Mouse (Mus musculus) intestine, embryonic 15.5 days (tissue): Measurements from ENCODE around the gene Rmi2. TPM values are rescaled to one million over a fixed set of nuclear protein-coding genes. Genes with fewer than 3 reads are reported as not detected.
"Not testable (repeated sequence)": the region's sequence is repeated elsewhere in the genome, so short reads cannot be mapped to it uniquely, and the experiment has no call there.

Experiments used
- ATAC-seq: fragments of 200-750 bp; cut with Nextera tagmentation; 2 replicates; pipeline ENCODE4 v1.8.0; 2017; ENCODE audit warnings: moderate TSS enrichment, moderate library complexity
- H3K27ac ChIP-seq: fragments of 300-500 bp; sonication (generic); 2 replicates; pipeline ENCODE4 v1.5.1; 2015; ENCODE audit warnings: mild to moderate bottlenecking, inconsistent platforms
- H3K27me3 ChIP-seq: fragments of 300-500 bp; sonication (generic); replicated peaks from 2 replicates; pipeline ENCODE4 v1.6.1; 2015; ENCODE audit warnings: inconsistent platforms
- H3K36me3 ChIP-seq: fragments of 300-500 bp; sonication (generic); 2 replicates; pipeline ENCODE4 v1.6.1; 2015; ENCODE audit warnings: inconsistent platforms
- H3K4me1 ChIP-seq: fragments of 300-500 bp; sonication (generic); replicated peaks from 2 replicates; pipeline ENCODE4 v1.6.1; 2015; ENCODE audit warnings: inconsistent platforms
- H3K4me2 ChIP-seq: fragments of 300-500 bp; sonication (generic); replicated peaks from 2 replicates; pipeline ENCODE4 v1.6.1; 2015; ENCODE audit warnings: mild to moderate bottlenecking, inconsistent platforms
- H3K4me3 ChIP-seq: fragments of 300-500 bp; sonication (generic); replicated peaks from 2 replicates; pipeline ENCODE4 v1.5.1; 2015; ENCODE audit warnings: inconsistent platforms
- H3K9ac ChIP-seq: fragments of 300-500 bp; sonication (generic); 2 replicates; pipeline ENCODE4 v1.6.1; 2015; ENCODE audit warnings: inconsistent platforms
- H3K9me3 ChIP-seq: fragments of 300-500 bp; sonication (generic); 2 replicates; pipeline ENCODE4 v1.6.1; 2016; ENCODE audit warnings: inconsistent platforms
- WGBS: fragments of 180-500 bp; shearing (Covaris S2); methylation state at CpG from one replicate; pipeline ENCODE4 v1.1.7; 2015; 5-methylcytosine and 5-hydroxymethylcytosine counted together
- polyA plus RNA-seq: library from polyadenylated mRNA; unstranded; fragments of >200 nt; fragmentation: Nextera tagmentation; extraction: Ambion mirVana; gene quantifications from 2 replicates; pipeline ENCODE4 v1.2.1, GENCODE M21; 2015

The Rmi2 gene
- 2.8 and 4.1 TPM in 2 replicates for polyA plus RNA-seq

DNA sequence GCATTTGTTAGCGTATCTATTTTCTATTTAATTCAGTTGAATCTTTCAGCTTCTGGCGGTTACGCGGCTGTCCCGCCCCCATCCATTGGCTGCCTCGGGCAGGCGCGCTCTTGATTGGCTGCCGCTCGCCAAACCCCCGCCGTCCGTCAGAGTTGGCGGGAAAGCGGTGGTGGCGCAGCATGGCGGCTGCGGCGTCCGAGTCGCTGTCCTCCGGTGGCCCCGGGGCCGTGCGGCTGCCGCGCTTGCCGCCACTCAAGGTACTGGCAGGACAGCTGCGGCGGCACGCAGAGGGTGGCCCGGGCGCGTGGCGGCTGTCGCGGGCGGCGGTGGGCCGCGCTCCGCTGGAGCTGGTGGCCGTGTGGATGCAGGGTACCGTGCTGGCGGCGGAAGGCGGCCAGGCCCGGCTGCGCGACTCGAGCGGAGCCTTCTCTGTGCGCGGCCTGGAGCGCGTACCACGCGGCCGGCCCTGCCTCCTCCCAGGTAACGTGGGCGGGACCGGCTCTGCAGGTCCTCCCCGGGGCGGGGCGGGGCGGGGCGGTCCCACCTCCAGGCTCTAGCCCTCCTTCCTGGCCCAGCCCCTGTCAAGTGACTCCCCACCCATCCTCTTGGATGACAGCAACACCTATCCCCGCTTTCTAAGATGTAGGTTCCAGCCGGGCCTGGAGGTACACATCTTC is at the start of gene Rmi2:
TSS of gene Rmi2 (plus strand) at position 149 of the 677 bp plus-strand sequence.
- no peaks in the 10 kb centered on the region for H3K36me3 ChIP-seq
- H3K27ac ChIP-seq, result peak within 1 kb of the TSS; percentile 90
- WGBS, result under 1% methylated on average over 65 of the region's 69 CpGs
- no peaks in the 10 kb centered on the region for H3K27me3 ChIP-seq
- H3K4me2 ChIP-seq, result peak within 1 kb of the TSS; percentile 90
- H3K9me3 ChIP-seq, result no peaks in the 10 kb centered on the region
- peak; percentile 95 for ATAC-seq
- peak within 1 kb of the TSS; percentile 71 for H3K4me3 ChIP-seq
- H3K4me1 ChIP-seq, result peaks cover 19% of the 10 kb centered on the region
- H3K9ac ChIP-seq, result peak within 1 kb of the TSS; percentile 76

DNA sequence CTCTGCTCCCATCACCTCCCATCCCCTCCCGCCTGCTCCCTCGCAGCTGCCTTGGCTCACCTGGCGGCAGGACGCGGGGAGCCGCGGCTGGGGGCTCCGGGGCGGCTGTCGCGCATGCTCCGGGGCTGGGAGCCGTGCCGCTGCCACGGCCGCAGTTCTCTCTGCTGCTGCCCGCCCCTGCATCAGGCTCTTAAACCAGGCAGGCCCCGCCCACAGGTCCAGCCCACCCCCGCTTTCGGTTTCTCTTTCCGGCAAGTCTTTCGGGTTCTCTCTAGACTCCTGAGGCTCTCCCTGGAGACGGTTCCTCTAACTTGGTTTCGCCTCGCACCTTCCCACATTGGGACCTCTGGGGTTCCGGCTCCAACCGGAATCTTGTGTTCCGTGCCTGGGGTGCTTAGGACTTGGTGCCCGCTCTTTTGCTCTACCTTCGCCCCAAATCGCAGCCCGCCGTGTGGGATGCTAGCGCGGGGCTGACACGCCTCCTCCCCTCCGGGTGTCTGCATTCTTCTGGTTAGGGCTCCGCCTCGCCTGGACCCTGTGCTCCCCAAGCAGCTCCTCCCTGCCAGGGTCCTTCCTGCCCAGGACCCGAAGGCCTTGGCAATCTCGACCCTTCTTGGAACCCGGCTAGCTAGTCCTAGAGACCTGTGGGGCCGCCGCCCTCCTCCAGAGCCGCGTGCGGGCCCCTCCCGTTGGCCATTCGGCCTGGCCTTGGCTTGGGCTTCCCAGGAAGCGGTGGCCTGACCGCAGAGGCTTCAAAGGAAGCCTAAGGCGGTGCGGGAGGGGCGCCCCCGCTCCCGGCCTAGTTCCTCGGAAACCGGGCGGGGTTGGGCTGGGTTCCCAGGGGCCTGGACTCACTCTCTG is 49.3 kb upstream of the Rmi2 start, which contains the start of gene Socs1:
TSS of gene Socs1 (minus strand) at position 166 of the 861 bp plus-strand sequence.
- under 1% methylated on average over 58 of the region's 59 CpGs for WGBS
- H3K9me3 ChIP-seq, result no peaks in the 10 kb centered on the region
- no peaks in the 10 kb centered on the region for H3K36me3 ChIP-seq
- H3K4me1 ChIP-seq, result peaks cover 39% of the 10 kb centered on the region
- peak within 1 kb of the TSS; percentile 91 for H3K4me2 ChIP-seq
- ATAC-seq, result peak; percentile 91
- peak within 1 kb of the TSS; percentile 71 for H3K9ac ChIP-seq
- no peaks in the 10 kb centered on the region for H3K27me3 ChIP-seq
- H3K4me3 ChIP-seq, result peak within 1 kb of the TSS; percentile 83
- H3K27ac ChIP-seq, result peak within 1 kb of the TSS; percentile 99

DNA sequence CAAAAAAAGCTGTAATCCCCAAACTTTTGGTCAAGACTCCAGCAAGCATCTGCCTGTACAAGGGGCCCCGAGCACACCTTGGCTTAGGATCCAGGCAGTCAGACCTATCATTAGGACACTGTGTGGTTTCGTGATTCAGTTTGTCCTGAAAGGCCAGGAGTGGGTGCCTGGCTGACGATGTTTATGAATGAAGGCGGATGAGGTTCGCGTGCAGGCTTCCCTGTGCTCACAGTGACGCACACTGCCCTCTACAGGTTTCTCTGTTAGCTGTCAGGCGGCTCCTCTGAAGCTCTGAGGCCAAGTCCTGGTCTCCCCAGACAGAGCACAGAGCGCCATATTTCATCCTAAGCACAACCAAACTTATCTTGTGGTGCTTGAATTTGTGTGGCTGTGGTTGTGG is 48.6 kb upstream of the Rmi2 start:
- H3K9me3 ChIP-seq, result no peaks in the 10 kb centered on the region
- peaks cover 34% of the 10 kb centered on the region for H3K4me1 ChIP-seq
- peak overlapping the region; percentile 83 for H3K4me3 ChIP-seq
- peak overlapping the region; percentile 91 for H3K4me2 ChIP-seq
- H3K27ac ChIP-seq, result peak overlapping the region; percentile 99
- H3K9ac ChIP-seq, result peak overlapping the region; percentile 71
- no peaks in the 10 kb centered on the region for H3K36me3 ChIP-seq
- WGBS, result under 1% methylated on average over 9 of the region's 9 CpGs
- peak; percentile 46 for ATAC-seq
- no peaks in the 10 kb centered on the region for H3K27me3 ChIP-seq

DNA sequence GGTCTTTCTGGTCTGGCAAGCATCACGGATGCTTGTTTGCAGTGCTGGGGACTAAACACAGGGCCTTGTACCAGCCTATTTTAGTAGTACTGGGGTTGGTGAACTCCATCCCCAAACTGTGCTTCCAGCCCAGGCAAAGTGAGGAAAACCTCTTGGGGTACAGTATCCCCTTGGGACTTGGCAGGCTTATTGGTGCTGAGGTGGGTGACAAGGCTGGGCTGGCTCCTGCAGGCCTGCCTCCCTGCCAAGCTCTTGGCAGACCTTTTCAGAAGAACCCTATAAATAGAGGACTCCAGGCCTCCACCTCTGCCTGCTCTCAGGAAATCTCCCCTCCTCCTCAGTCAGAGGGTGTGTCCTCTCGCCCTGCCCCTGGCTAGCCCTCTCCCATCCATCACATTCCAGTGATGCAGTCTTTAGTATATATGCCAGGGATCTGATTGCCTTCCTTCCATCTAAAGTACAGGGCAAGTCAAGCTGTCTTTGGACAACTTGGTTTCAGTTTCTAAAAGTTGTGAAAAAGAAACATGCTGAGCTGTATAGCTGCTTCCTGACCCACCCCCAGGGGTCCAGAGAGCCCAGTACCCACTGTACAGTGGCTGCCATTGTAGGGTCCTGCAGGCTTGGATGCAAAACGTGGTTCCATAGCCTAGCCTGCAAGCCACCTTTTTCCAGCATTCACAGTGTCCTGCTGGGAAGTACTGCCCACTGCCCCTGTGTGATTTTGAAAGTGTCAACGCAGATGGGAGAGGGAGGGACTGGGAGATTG is 47.9 kb upstream of the Rmi2 start:
- no peaks in the 10 kb centered on the region for H3K36me3 ChIP-seq
- H3K9ac ChIP-seq, result no peak overlapping the region; the same call in 1 of the 2 replicates
- H3K4me2 ChIP-seq, result peak overlapping the region; percentile 91
- ATAC-seq, result no peak
- peaks cover 28% of the 10 kb centered on the region for H3K4me1 ChIP-seq
- no peak overlapping the region for H3K4me3 ChIP-seq
- no peaks in the 10 kb centered on the region for H3K9me3 ChIP-seq
- 59% methylated on average over 4 of the region's 4 CpGs for WGBS
- H3K27me3 ChIP-seq, result no peaks in the 10 kb centered on the region
- peak overlapping the region; percentile 99; the same call in 1 of the 2 replicates for H3K27ac ChIP-seq

DNA sequence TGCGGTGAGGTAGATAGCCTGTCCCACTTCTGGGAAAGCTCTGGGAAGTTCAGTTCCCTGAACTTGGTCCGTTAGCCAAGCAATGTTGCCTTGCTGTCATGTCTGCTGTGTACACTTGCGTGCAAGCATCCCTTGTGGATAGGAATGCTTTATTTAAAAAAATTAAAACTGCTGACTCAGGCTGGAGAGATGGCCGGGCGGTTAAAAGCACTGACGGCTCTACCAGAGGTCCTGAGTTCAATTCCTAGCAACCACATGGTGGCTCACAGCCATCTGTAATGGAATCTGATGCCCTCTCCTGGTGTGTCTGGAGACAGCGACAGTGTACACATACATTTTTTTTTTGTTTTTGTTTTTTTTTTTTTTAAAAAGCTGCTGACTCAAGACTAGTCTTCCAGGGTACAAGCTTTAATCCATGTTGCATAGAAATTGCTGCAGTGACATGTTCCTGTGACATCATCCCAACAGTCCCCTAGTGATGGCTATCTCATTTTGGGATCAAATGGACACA is 47.3 kb upstream of the Rmi2 start:
- Histone ChIP-seq H3K4me2 (no peak overlapping the region), H3K4me1 (peaks cover 24% of the 10 kb centered on the region)

DNA sequence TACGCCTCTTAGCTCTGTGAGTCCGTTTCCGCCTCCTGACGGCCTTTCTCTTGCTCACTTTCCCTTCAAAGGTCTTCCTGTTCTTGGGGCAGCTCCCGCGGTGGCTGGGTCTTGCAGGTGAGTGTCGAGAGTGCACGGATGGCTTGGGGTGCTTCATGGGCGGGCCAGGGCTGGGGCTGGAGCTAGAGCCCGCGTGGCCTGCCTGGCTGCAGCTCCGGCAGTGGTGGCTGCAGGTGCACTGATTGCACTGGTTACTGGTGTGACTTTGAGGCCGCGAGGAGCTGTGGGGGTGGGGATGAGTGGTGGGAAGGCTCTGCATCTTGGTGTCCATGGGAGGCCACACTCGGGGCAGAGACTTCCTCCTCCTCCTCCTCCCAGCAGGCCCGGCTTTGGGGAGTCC is 46.6 kb upstream of the Rmi2 start, which contains the start of gene Tnp2:
TSS of gene Tnp2 (minus strand) at position 390 of the 400 bp plus-strand sequence.
- no peaks in the 10 kb centered on the region for H3K27me3 ChIP-seq
- H3K4me2 ChIP-seq, result no peak within 1 kb of the TSS
- no peak within 1 kb of the TSS for H3K9ac ChIP-seq
- 56% methylated on average over 16 of the region's 16 CpGs for WGBS
- H3K36me3 ChIP-seq, result no peaks in the 10 kb centered on the region
- no peak for ATAC-seq
- H3K9me3 ChIP-seq, result no peaks in the 10 kb centered on the region
- H3K27ac ChIP-seq, result no peak within 1 kb of the TSS
- H3K4me1 ChIP-seq, result peaks cover 17% of the 10 kb centered on the region; the same call in 1 of the 2 replicates
- H3K4me3 ChIP-seq, result no peak within 1 kb of the TSS

More for the DNA sequence above, 47.3 kb upstream of the Rmi2 start:
- Histone ChIP-seq H3K4me3 (no peak overlapping the region), H3K36me3 (no peaks in the 10 kb centered on the region), H3K27ac (no peak overlapping the region), H3K9ac (no peak overlapping the region), H3K27me3 (no peaks in the 10 kb centered on the region), H3K9me3 (no peaks in the 10 kb centered on the region)
- WGBS, result 83% methylated on average over 7 of the region's 7 CpGs
- ATAC-seq, result no peak

DNA sequence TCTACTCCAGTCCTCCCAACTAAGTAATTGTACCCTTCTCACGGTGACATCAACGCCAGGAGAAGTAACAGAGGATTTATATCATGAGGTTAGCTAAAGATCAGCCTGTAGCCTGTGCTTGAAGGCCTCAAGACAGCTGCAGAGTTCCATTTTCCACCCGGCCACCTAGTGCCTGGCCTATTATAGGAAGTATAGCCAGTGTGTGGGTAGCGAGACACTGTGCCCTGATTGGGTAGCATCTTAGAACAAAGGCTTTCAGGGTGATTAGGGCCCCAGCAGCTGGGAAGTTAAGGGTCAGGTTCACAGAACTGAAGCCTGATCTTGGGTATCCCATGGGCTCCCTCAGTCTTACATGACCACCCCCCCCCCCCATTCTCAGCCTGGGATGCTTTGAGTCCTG is 46.0 kb upstream of the Rmi2 start:
- no peak for ATAC-seq
- Histone ChIP-seq H3K9me3 (no peaks in the 10 kb centered on the region), H3K9ac (no peak overlapping the region), H3K27ac (no peak overlapping the region), H3K27me3 (no peaks in the 10 kb centered on the region), H3K4me2 (no peak overlapping the region), H3K4me3 (no peak overlapping the region), H3K36me3 (no peaks in the 10 kb centered on the region), H3K4me1 (peaks cover 12% of the 10 kb centered on the region; the same call in 1 of the 2 replicates)
- 80% methylated on average over 4 of the region's 4 CpGs for WGBS

DNA sequence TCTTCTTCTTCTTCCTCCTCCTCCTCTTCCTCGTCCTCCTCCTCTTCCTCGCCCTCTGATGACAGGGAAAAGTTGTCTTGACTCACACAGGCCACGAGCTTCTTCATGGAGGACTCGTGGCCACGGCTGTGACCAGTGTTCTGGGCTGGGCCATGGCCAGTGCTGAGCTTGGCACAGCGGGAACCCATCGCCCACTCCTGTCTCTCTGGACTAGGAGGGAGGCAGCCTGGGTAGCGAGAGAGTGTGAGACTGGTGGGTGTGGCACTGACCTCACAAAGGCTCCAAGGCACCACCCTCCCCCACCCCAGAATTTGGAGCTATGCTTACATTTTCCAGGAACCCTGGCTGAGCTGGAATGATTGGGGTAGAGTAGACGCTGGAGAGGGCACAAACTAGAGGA is 44.2 kb upstream of the Rmi2 start, which contains the start of gene Prm3:
TSS of gene Prm3 (minus strand) at position 213 of the 400 bp plus-strand sequence.
- H3K4me2 ChIP-seq, result no peak within 1 kb of the TSS
- 72% methylated on average over 9 of the region's 9 CpGs for WGBS
- no peaks in the 10 kb centered on the region for H3K36me3 ChIP-seq
- H3K27ac ChIP-seq, result no peak within 1 kb of the TSS
- H3K4me3 ChIP-seq, result no peak within 1 kb of the TSS
- ATAC-seq, result no peak
- no peak within 1 kb of the TSS for H3K9ac ChIP-seq
- H3K4me1 ChIP-seq, result peaks cover 5% of the 10 kb centered on the region; the same call in 1 of the 2 replicates
- H3K27me3 ChIP-seq, result peaks cover 1% of the 10 kb centered on the region; the same call in 1 of the 2 replicates
- no peaks in the 10 kb centered on the region for H3K9me3 ChIP-seq

DNA sequence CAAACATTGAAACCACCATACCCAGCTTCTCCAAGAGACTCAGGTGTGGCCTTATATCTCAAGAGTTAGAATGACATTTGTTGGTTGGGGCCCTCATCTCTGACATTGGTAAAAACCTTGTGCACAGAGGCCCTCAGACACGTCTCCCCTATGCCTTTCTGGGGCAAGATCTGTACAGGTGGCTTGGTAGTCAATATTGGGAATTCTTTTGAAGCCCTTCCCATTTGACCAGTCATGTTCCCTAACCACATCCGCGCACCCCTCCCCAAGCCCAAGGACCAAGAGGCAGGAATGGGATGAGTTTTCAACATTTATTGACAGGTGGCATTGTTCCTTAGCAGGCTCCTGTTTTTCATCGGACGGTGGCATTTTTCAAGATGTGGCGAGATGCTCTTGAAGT is 38.8 kb upstream of the Rmi2 start, which contains the start of gene Prm2:
TSS of gene Prm2 (minus strand) at position 101 of the 400 bp plus-strand sequence.
- H3K27me3 ChIP-seq, result peaks cover 18% of the 10 kb centered on the region
- 75% methylated on average over 6 of the region's 6 CpGs for WGBS
- no peaks in the 10 kb centered on the region for H3K4me1 ChIP-seq
- H3K4me3 ChIP-seq, result no peak within 1 kb of the TSS
- H3K4me2 ChIP-seq, result no peak within 1 kb of the TSS
- H3K9me3 ChIP-seq, result no peaks in the 10 kb centered on the region
- ATAC-seq, result no peak
- no peak within 1 kb of the TSS for H3K27ac ChIP-seq
- no peak within 1 kb of the TSS for H3K9ac ChIP-seq
- H3K36me3 ChIP-seq, result no peaks in the 10 kb centered on the region

DNA sequence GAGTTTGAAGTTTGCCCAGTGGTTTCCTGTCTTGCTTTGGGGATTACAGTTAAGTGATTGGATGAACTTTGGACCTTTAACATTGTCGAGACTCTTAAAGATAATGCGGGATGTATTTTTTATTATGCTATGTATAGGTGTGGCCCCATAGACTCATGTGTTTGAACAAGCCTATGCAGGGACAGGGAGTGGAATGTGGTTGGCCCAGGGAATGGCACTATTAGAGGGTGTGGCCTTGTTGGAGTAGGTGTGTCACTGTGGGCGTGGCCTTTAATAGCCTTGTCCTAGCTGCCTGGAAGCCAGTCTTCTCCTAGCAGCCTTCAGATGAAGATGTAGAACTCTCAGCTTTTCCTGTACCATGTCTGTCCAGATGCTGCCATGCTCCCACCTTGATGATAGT is 32.4 kb upstream of the Rmi2 start:
- H3K9me3 ChIP-seq, H3K4me1 ChIP-seq, H3K36me3 ChIP-seq, H3K27ac ChIP-seq, H3K4me2 ChIP-seq, H3K4me3 ChIP-seq, H3K9ac ChIP-seq, H3K27me3 ChIP-seq: not testable (repeated sequence)
- peak; percentile 95 for ATAC-seq
- 65% methylated on average over 3 of the region's 3 CpGs for WGBS

DNA sequence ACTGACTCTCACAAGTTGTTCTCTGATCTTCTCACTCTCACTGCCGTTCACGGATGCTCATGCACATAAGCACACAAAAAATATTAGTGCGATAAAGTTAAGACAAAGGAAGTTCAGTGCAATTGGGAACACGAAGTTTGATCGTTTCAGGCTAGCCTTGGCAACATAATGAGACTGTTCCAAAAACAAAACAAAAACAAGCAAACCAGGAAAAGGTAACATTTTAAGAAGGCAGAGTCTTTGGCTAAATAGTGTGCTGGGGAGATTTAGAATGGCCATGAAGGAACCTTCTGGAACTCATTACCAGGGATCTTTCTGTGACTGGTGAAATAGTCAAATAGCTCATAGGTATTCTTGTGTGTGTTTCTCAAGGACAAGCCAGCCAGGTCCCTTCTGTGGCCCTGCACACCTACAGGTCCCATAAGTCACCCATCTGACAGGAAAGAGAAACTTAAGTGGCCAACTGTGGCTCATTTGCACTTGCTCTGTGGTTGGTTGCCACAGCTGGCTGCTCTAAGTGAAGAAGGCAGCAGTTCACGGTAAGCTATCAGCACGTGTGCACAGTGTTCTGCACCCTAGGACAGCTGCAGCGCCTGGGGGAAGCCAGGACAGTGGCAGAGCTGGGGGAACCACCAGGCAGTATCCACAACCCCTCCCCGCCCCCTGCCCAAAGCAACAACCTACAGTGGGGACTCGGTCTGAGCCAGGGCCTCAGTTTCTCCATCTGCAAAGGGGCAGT is 28.9 kb upstream of the Rmi2 start, which contains the start of gene Prm1:
TSS of gene Prm1 (minus strand) at position 51 of the 739 bp plus-strand sequence.
- no peaks in the 10 kb centered on the region for H3K9me3 ChIP-seq
- H3K36me3 ChIP-seq, result no peaks in the 10 kb centered on the region
- no peak within 1 kb of the TSS for H3K4me3 ChIP-seq
- no peak for ATAC-seq
- H3K9ac ChIP-seq, result no peak within 1 kb of the TSS
- H3K4me1 ChIP-seq, result no peaks in the 10 kb centered on the region
- no peak within 1 kb of the TSS for H3K27ac ChIP-seq
- no peaks in the 10 kb centered on the region for H3K27me3 ChIP-seq
- no peak within 1 kb of the TSS for H3K4me2 ChIP-seq
- 85% methylated on average over 10 of the region's 10 CpGs for WGBS
